ENCODE assay signal across 9 mouse cellular contexts in genomic region chr12:112143833-112144201, GRCm38 (mm10). TPM values are rescaled to one million over a fixed set of nuclear protein-coding genes. Genes with fewer than 3 reads are reported as not detected.
DNase-seq lines count a peak whose midpoint lies in the region; ATAC-seq and TF ChIP-seq lines count a peak whose summit lies in the region.
"Had no signal": no experiment of that assay in that cellular context is flagged by ENCODE, and none has a peak within 500 bp of the region (broad histone marks: within the 10 kb centered on the region; RNA-seq: fewer than 3 reads in every experiment).

No protein-coding gene starts in this region.

- no peaks in the 10 kb centered on the region for H3K9me3 ChIP-seq in ES-E14 (ENCODE audit: control insufficient read depth, insufficient read depth, low read depth, low read length)
- no peaks in the 10 kb centered on the region for H3K9me3 ChIP-seq in hindbrain, embryonic 10.5 days
- H3K9me3 ChIP-seq in midbrain, embryonic 11.5 days (ENCODE audit: control insufficient read depth, low read length), result no peaks in the 10 kb centered on the region

- H3K4me3 ChIP-seq in heart, adult 2 months, result peak overlapping the region; percentile 77
- H3K4me3 ChIP-seq in ES-E14 (ENCODE audit: insufficient read depth in 1 of 2, low read depth in 1 of 2, low read length in 2 of 2, poor library complexity in 1 of 2, severe bottlenecking in 1 of 2), result peak overlapping the region; percentile 59 to 62
- peak overlapping the region; percentile 61 for H3K4me3 ChIP-seq in hindbrain, embryonic 10.5 days
- H3K4me3 ChIP-seq in midbrain, embryonic 11.5 days (ENCODE audit: low read depth, low read length), result peak overlapping the region; percentile 54

- ATAC-seq in midbrain, embryonic 11.5 days (ENCODE audit: low FRiP score), result no peak
- ATAC-seq in erythroid progenitor cell, adult 5-6 weeks (replicated peaks; ENCODE audit: low FRiP score, poor library complexity, severe bottlenecking), result no peak

- peak overlapping the region; percentile 40; the same call in 1 of the 2 replicates for H3K9ac ChIP-seq in heart, adult 2 months (ENCODE audit: low read depth, low read length)
- H3K9ac ChIP-seq in ES-E14 (ENCODE audit: insufficient read depth, low read depth, low read length, poor library complexity, severe bottlenecking), result 0 out of 2 replicates have a peak overlapping the region, but pooled peaks have one; percentile 9
- peak overlapping the region; percentile 69 for H3K9ac ChIP-seq in midbrain, embryonic 11.5 days (ENCODE audit: low read length)

- no peaks in the 10 kb centered on the region; the same call in 1 of the 2 replicates for H3K4me1 ChIP-seq in heart, adult 2 months (ENCODE audit: control insufficient read depth, insufficient read depth, low read length)
- H3K4me1 ChIP-seq in ES-E14 (ENCODE audit: control insufficient read depth in 2 of 2, insufficient read depth in 2 of 2, low read length in 2 of 2, poor library complexity in 1 of 2), result peaks cover 3 to 16% of the 10 kb centered on the region in 2 experiments; a peak in 2 of 4 replicates
- H3K4me1 ChIP-seq in hindbrain, embryonic 10.5 days (replicated peaks), result peaks cover 72% of the 10 kb centered on the region
- H3K4me1 ChIP-seq in midbrain, embryonic 11.5 days (ENCODE audit: control insufficient read depth, insufficient read depth, low read length), result peaks cover 29% of the 10 kb centered on the region

- peak overlapping the region; percentile 91 for H3K4me2 ChIP-seq in midbrain, embryonic 11.5 days

- 1% methylated on average over 44 of the region's 52 CpGs for WGBS in heart, adult 2 months
- under 1% methylated on average over 52 of the region's 52 CpGs for WGBS in hindbrain, embryonic 10.5 days
- WGBS in midbrain, embryonic 11.5 days, result under 1% methylated on average over 50 of the region's 52 CpGs

- H3K27ac ChIP-seq in heart, adult 2 months, result no peak overlapping the region
- no peak overlapping the region for H3K27ac ChIP-seq in ES-E14 (ENCODE audit: insufficient read depth, low read depth, low read length, poor library complexity, severe bottlenecking)
- peak overlapping the region; percentile 89 for H3K27ac ChIP-seq in hindbrain, embryonic 10.5 days
- H3K27ac ChIP-seq in midbrain, embryonic 11.5 days (ENCODE audit: low read depth, low read length), result no peak overlapping the region; the same call in 1 of the 2 replicates

- H3K36me3 ChIP-seq in heart, adult 2 months (ENCODE audit: control insufficient read depth, insufficient read depth, low read length), result no peaks in the 10 kb centered on the region
- no peaks in the 10 kb centered on the region for H3K36me3 ChIP-seq in ES-E14 (ENCODE audit: control insufficient read depth, insufficient read depth, low read length, poor library complexity, severe bottlenecking)
- 0 out of 2 replicates have a peak, but pooled peaks cover 2% of the 10 kb centered on the region for H3K36me3 ChIP-seq in hindbrain, embryonic 10.5 days
- H3K36me3 ChIP-seq in midbrain, embryonic 11.5 days (ENCODE audit: control insufficient read depth, insufficient read depth, low read length), result no peaks in the 10 kb centered on the region

- peak; percentile 33 for TF ChIP-seq CTCF in heart, adult 2 months (IDR thresholded peaks at IDR 0.05)

- peaks cover 8% of the 10 kb centered on the region; the same call in 1 of the 2 replicates for H3K27me3 ChIP-seq in heart, adult 2 months (ENCODE audit: control insufficient read depth, insufficient read depth, low read length)
- peaks cover 85% of the 10 kb centered on the region for H3K27me3 ChIP-seq in hindbrain, embryonic 10.5 days (ENCODE audit: insufficient read depth, poor library complexity, severe bottlenecking)
- H3K27me3 ChIP-seq in midbrain, embryonic 11.5 days (ENCODE audit: control insufficient read depth, insufficient read depth, low read length), result peaks cover 51% of the 10 kb centered on the region

- DNase-seq in heart, adult 2 months, result no peak
- DNase-seq in heart, adult 18-20 months, result no peak
- no peak for DNase-seq in ES-E14 (ENCODE audit: low read depth, low spot score)
- peak; percentile 46 for DNase-seq in hindbrain, embryonic 10.5 days (ENCODE audit: low spot score)
- DNase-seq in midbrain, embryonic 11.5 days (ENCODE audit: low spot score, missing footprints), result peak; percentile 94
- no peak for DNase-seq in spleen, postnatal 14 days (ENCODE audit: low spot score in 2 of 2)
- no peak for DNase-seq in cerebellum, adult 11-12 months
- DNase-seq: B cell, adult 2 months had no signal

- no peak for TF ChIP-seq POLR2A in heart, adult 2 months (IDR thresholded peaks at IDR 0.05; ENCODE audit: insufficient read depth, low read depth, low read length)

- intact Hi-C loops in heart, adult 2 months (cut with DNase I), result loop anchor here (2.0 to 10.0 kb wide), 3 partner anchors 57 to 165 kb away; no protein-coding TSS in a partner anchor

- in situ Hi-C loops in ES-E14 (cut with MboI; ENCODE audit: low sequenced_read_pairs in 2 of 2, unreplicated experiment in 2 of 2), result loop anchor here (10.0 to 25.0 kb wide), 2 partner anchors 393 to 401 kb away; no protein-coding TSS in a partner anchor

- no peak for TF ChIP-seq EP300 in heart, adult 2 months (IDR thresholded peaks at IDR 0.05; ENCODE audit: insufficient read depth, low read depth, low read length)

- 0 out of 2 replicates have a peak, but pooled peaks cover 1% of the 10 kb centered on the region for H3K79me2 ChIP-seq in heart, adult 2 months (replicated peaks; ENCODE audit: control insufficient read depth, insufficient read depth, low read length)

TF ChIP-seq in ES-E14, 5 proteins besides CTCF, POLR2A, EP300 and RAD21:
- no peak for TF ChIP-seq HCFC1 (IDR thresholded peaks at IDR 0.05; ENCODE audit: borderline replicate concordance, insufficient read depth, low read length)
- TF ChIP-seq ZNF384 (IDR thresholded peaks at IDR 0.05; ENCODE audit: low read depth, low read length), result no peak
- no peak for TF ChIP-seq ZC3H11A (IDR thresholded peaks at IDR 0.05; ENCODE audit: borderline replicate concordance, low read depth, low read length)
- TF ChIP-seq MAFK (IDR thresholded peaks at IDR 0.05; ENCODE audit: insufficient read depth, low read depth, low read length), result no peak
- no peak for TF ChIP-seq CHD2 (IDR thresholded peaks at IDR 0.05; ENCODE audit: low read depth, low read length)

RNA-seq across cellular contexts. Expression of gene Kif26a, which starts 2.2 kb away (rescaled TPM):
- total RNA-seq in heart, adult 2 months (2021), result 10 to 100 TPM; 10.7 to 12.0 TPM
- 7.3 and 8.2 TPM in 2 replicates for polyA plus RNA-seq in heart, adult 2 months (2012; rRNA removed)
- 1 to 10 TPM; 8.1 to 8.3 TPM for total RNA-seq in heart, adult 18-20 months (2021)
- 6.1 and 6.4 TPM in 2 replicates for total RNA-seq in ES-E14 (2012; rRNA removed)
- 2.7 and 3.1 TPM in 2 replicates for polyA plus RNA-seq in hindbrain, embryonic 10.5 days (2016; fragmentation: Nextera tagmentation; extraction: Ambion mirVana)
- 2.6 and 3.5 TPM in 2 replicates for polyA plus RNA-seq in midbrain, embryonic 11.5 days (2014; fragmentation: Nextera tagmentation; extraction: Ambion mirVana)
- not detected in 2 replicates for total RNA-seq in erythroid progenitor cell, adult 5-6 weeks (2015; ENCODE audit: low replicate concordance)
- not detected in 2 replicates for total RNA-seq in erythroid progenitor cell, adult 5-6 weeks (2017; ENCODE audit: low replicate concordance)

RNA-seq across cellular contexts. Expression of gene Aspg, which starts 37.3 kb away (rescaled TPM):
- total RNA-seq in heart, adult 2 months (2021), result under 1 TPM; 0.55 to 0.61 TPM
- polyA plus RNA-seq in heart, adult 2 months (2012; rRNA removed), result 4.4 and 11.1 TPM in 2 replicates
- total RNA-seq in heart, adult 18-20 months (2021), result 1 to 10 TPM in 1 of 2 experiments, under 1 TPM in 1; 0.17 to 4.3 TPM
- total RNA-seq in ES-E14 (2012; rRNA removed), result 12.8 and 36.3 TPM in 2 replicates
- 1.4 and 2.1 TPM in 2 replicates for polyA plus RNA-seq in hindbrain, embryonic 10.5 days (2016; fragmentation: Nextera tagmentation; extraction: Ambion mirVana)
- 0.25 TPM in 1 of 2 replicates, not detected in the other for polyA plus RNA-seq in midbrain, embryonic 11.5 days (2014; fragmentation: Nextera tagmentation; extraction: Ambion mirVana)
- total RNA-seq in erythroid progenitor cell, adult 5-6 weeks (2015; ENCODE audit: low replicate concordance), result not detected in 2 replicates
- total RNA-seq in erythroid progenitor cell, adult 5-6 weeks (2017; ENCODE audit: low replicate concordance), result not detected in 2 replicates

Comparison
In these comparisons a context has a peak if more than half of its experiments do, and no peak if none do; other contexts are left out.
1. DNase-seq: peak in hindbrain, embryonic 10.5 days (single experiment) and midbrain, embryonic 11.5 days (single experiment); none in heart, adult 2 months (0 of 2), heart, adult 18-20 months (0 of 2), ES-E14 (single experiment), spleen, postnatal 14 days (0 of 2) and cerebellum, adult 11-12 months (single experiment).
2. H3K9ac ChIP-seq: peak in every context shown above with its lines; median percentile 69 in midbrain, embryonic 11.5 days; 40 in heart, adult 2 months; 9 in ES-E14.
3. Peak in every context shown above with its lines, with median percentiles within 50 percentile points of each other: H3K4me3 ChIP-seq.